Mouse (Mus musculus) bone marrow macrophage, adult 2 months (primary cell): ENCODE measurements around the gene Tshz2.

Source experiments
- CTCF ChIP-seq: IDR thresholded peaks from 2 replicates; pipeline ENCODE4 v1.5.1; 2012; ENCODE audit warnings: low read depth, mild to moderate bottlenecking, low read length, moderate library complexity
- POLR2A ChIP-seq: IDR thresholded peaks from 2 replicates; pipeline ENCODE4 v1.6.1; 2012; ENCODE audit warnings: mild to moderate bottlenecking, low read depth, low read length, borderline replicate concordance

- TF ChIP-seq POLR2A (no peak), CTCF (no peak)
These were observed 205.7 kb downstream of the Tshz2 start for GRCm38 (mm10) chr2:169838521-169838920.
